Mouse (Mus musculus): ENCODE results near the gene Vipr1.
A peak's percentile ranks its signal among the peaks of the same experiment; 100 is the strongest.

The Vipr1 gene

GRCm38 (mm10) chr9:121681191-121681590, 38.7 kb downstream of the Vipr1 start:
- DNase-seq, result no peak

- DNase-seq, result no peak
Observed at GRCm38 (mm10) chr9:121682037-121682680, 39.6 kb downstream of the Vipr1 start.

GRCm38 (mm10) chr9:121684702-121685101, 42.2 kb downstream of the Vipr1 start:
- DNase-seq, result no peak

GRCm38 (mm10) chr9:121690200-121690651, 47.7 kb downstream of the Vipr1 start:
- DNase-seq, result no peak

GRCm38 (mm10) chr9:121690734-121691133, 48.2 kb downstream of the Vipr1 start:
- no peak for DNase-seq

GRCm38 (mm10) chr9:121694736-121695135, 52.2 kb downstream of the Vipr1 start:
- no peak for DNase-seq

GRCm38 (mm10) chr9:121696626-121697025, 54.1 kb downstream of the Vipr1 start:
- no peak for DNase-seq

GRCm38 (mm10) chr9:121697150-121698049, 54.9 kb downstream of the Vipr1 start:
- peak; percentile 72 for DNase-seq

- DNase-seq, result no peak
Observed at GRCm38 (mm10) chr9:121704261-121704645, 61.7 kb downstream of the Vipr1 start.

GRCm38 (mm10) chr9:121704646-121705625, 62.4 kb downstream of the Vipr1 start, which contains the start of gene Sec22c:
Gene Sec22c (minus strand): TSS chr9:121705490.
- peak; percentile 85 for DNase-seq

GRCm38 (mm10) chr9:121706029-121706675, 63.6 kb downstream of the Vipr1 start:
- peak; percentile 39 for DNase-seq

GRCm38 (mm10) chr9:121707801-121708200, 65.3 kb downstream of the Vipr1 start:
- peak; percentile 26 for DNase-seq

GRCm38 (mm10) chr9:121708506-121709486, 66.3 kb downstream of the Vipr1 start:
- DNase-seq, result peak; percentile 54

GRCm38 (mm10) chr9:121709898-121710583, 67.5 kb downstream of the Vipr1 start, which contains the start of gene Ss18l2:
Gene Ss18l2 (plus strand): TSS chr9:121710329.
- peak; percentile 99 for DNase-seq

- no peak for DNase-seq
Observed at GRCm38 (mm10) chr9:121710584-121710975, 68.1 kb downstream of the Vipr1 start.

GRCm38 (mm10) chr9:121717048-121717447, 74.5 kb downstream of the Vipr1 start:
- DNase-seq, result no peak

- DNase-seq, result no peak
Observed at GRCm38 (mm10) chr9:121718070-121718705, 75.7 kb downstream of the Vipr1 start.

GRCm38 (mm10) chr9:121718792-121719318, 76.3 kb downstream of the Vipr1 start, which contains the start of gene Nktr:
Gene Nktr (plus strand): TSS chr9:121719169.
- peak; percentile 97 for DNase-seq

Measured in cerebellum, adult 9-10 months (tissue).